Mouse (Mus musculus): ENCODE measurements around the gene Wars. TPM values are rescaled to one million over a fixed set of nuclear protein-coding genes. Genes with fewer than 3 reads are reported as not detected.

Wars gene
- polyA plus RNA-seq, 1 experiment from 2014 or later: 77.2 TPM

DNA sequence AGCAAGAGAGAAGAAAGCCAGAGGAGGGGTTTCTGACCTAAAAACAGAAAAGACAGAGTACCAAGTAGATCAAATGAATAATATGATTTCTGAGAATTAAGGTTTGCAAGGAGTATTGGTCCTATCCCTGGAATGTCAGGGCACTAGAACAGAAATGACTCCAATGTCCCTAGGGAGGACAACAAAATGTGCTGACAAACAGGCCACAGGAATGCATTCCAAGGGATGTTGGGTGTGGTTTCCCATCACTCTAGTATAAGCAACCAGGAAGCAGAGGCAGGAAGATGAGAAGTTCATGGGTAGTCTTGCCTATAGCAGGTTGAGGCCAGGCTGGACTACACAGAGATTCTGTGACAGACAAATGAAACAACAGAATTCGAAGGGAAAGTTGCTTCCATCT is 8.1 kb downstream of the Wars start:
- ATAC-seq (replicated peaks; ENCODE audit: insufficient number of reproducible peaks, low FRiP score, low TSS enrichment): no peak
- Histone ChIP-seq H3K27me3 (ENCODE audit: control insufficient read depth, insufficient read depth, low read length) (no peaks in the 10 kb centered on the region), H3K36me3 (ENCODE audit: control insufficient read depth, insufficient read depth, low read length) (peaks cover 18% of the 10 kb centered on the region; the same call in 1 of the 2 replicates), H3K9ac (ENCODE audit: low read depth, low read length) (no peak overlapping the region), H3K9me3 (replicated peaks; ENCODE audit: control insufficient read depth, low read length) (no peaks in the 10 kb centered on the region), H3K4me2 (no peak overlapping the region), H3K4me1 (ENCODE audit: control insufficient read depth, insufficient read depth, low read length) (no peaks in the 10 kb centered on the region), H3K27ac (ENCODE audit: low read depth, low read length) (no peak overlapping the region), H3K4me3 (ENCODE audit: low read depth, low read length) (no peak overlapping the region)
- 89% methylated on average over 1 of the region's 1 CpGs for WGBS (ENCODE audit: insufficient replicate concordance)

GRCm38 (mm10) chr12:108882776-108883175 is 11.2 kb downstream of the Wars start:
- no peaks in the 10 kb centered on the region for H3K9me3 ChIP-seq (replicated peaks; ENCODE audit: control insufficient read depth, low read length)
- no peak overlapping the region for H3K9ac ChIP-seq (ENCODE audit: low read depth, low read length)
- H3K4me3 ChIP-seq (ENCODE audit: low read depth, low read length): no peak overlapping the region
- H3K36me3 ChIP-seq (ENCODE audit: control insufficient read depth, insufficient read depth, low read length): peaks cover 22% of the 10 kb centered on the region
- H3K27me3 ChIP-seq (ENCODE audit: control insufficient read depth, insufficient read depth, low read length): no peaks in the 10 kb centered on the region
- WGBS (ENCODE audit: insufficient replicate concordance): 83% methylated on average over 8 of the region's 8 CpGs
- H3K4me2 ChIP-seq: no peak overlapping the region
- no peaks in the 10 kb centered on the region for H3K4me1 ChIP-seq (ENCODE audit: control insufficient read depth, insufficient read depth, low read length)
- no peak for ATAC-seq (replicated peaks; ENCODE audit: insufficient number of reproducible peaks, low FRiP score, low TSS enrichment)
- no peak overlapping the region for H3K27ac ChIP-seq (ENCODE audit: low read depth, low read length)

DNA sequence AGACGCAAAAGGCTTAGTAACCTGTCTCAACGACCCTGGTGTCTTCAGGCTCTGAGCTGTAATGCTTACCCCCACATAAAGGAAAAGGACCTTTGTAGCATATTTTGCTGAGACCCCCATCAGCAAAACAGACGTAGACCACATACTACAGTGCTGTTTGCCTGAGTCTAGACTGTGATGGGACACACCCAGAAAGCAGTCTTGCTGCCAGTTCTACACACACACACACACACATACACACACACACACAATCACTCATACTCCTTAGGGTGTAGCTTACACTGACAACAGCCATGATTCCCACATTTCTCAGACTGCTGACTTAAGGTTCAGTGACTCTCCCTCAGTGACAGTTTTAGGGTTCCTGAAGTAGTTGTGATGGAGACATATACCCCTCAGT is 12.8 kb downstream of the Wars start:
- Histone ChIP-seq H3K4me3 (ENCODE audit: low read depth, low read length) (no peak overlapping the region), H3K9me3 (replicated peaks; ENCODE audit: control insufficient read depth, low read length) (no peaks in the 10 kb centered on the region), H3K27ac (ENCODE audit: low read depth, low read length) (no peak overlapping the region), H3K27me3 (ENCODE audit: control insufficient read depth, insufficient read depth, low read length) (no peaks in the 10 kb centered on the region), H3K9ac (ENCODE audit: low read depth, low read length) (no peak overlapping the region), H3K36me3 (ENCODE audit: control insufficient read depth, insufficient read depth, low read length) (peaks cover 15% of the 10 kb centered on the region), H3K4me2 (no peak overlapping the region), H3K4me1 (ENCODE audit: control insufficient read depth, insufficient read depth, low read length) (no peaks in the 10 kb centered on the region)
- no peak for ATAC-seq (replicated peaks; ENCODE audit: insufficient number of reproducible peaks, low FRiP score, low TSS enrichment)
- WGBS (ENCODE audit: insufficient replicate concordance): 87% methylated on average over 3 of the region's 3 CpGs

GRCm38 (mm10) chr12:108880606-108881005 is 13.4 kb downstream of the Wars start:
- H3K9me3 ChIP-seq (replicated peaks; ENCODE audit: control insufficient read depth, low read length): no peaks in the 10 kb centered on the region
- no peak overlapping the region for H3K27ac ChIP-seq (ENCODE audit: low read depth, low read length)
- no peaks in the 10 kb centered on the region for H3K4me1 ChIP-seq (ENCODE audit: control insufficient read depth, insufficient read depth, low read length)
- H3K4me3 ChIP-seq (ENCODE audit: low read depth, low read length): no peak overlapping the region
- no peak overlapping the region for H3K9ac ChIP-seq (ENCODE audit: low read depth, low read length)
- ATAC-seq (replicated peaks; ENCODE audit: insufficient number of reproducible peaks, low FRiP score, low TSS enrichment): no peak
- H3K27me3 ChIP-seq (ENCODE audit: control insufficient read depth, insufficient read depth, low read length): no peaks in the 10 kb centered on the region
- WGBS (ENCODE audit: insufficient replicate concordance): 88% methylated on average over 5 of the region's 5 CpGs
- no peak overlapping the region for H3K4me2 ChIP-seq
- H3K36me3 ChIP-seq (ENCODE audit: control insufficient read depth, insufficient read depth, low read length): peaks cover 14% of the 10 kb centered on the region

DNA sequence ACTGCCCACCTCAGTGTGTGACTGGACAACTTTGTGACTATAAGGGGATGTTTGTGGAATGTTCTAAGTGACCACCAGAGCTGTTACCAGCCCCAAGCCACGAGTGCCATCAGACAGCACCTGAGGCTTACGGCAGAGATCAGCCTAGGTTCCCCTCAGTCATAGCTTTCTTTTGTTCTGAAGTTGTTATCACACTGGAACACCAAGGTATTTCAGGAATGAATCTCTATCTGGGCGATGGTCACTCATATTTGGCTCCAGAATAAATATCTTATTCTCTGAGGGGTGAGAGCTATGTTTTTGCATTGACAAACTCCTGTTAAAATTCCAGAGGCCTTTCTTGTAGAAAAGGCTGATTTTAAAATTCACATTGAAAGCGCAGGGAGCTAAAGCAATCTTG is 14.8 kb downstream of the Wars start:
- H3K4me1 ChIP-seq (ENCODE audit: control insufficient read depth, insufficient read depth, low read length): no peaks in the 10 kb centered on the region
- ATAC-seq (replicated peaks; ENCODE audit: insufficient number of reproducible peaks, low FRiP score, low TSS enrichment): no peak
- H3K4me2 ChIP-seq: no peak overlapping the region
- H3K27ac ChIP-seq (ENCODE audit: low read depth, low read length): no peak overlapping the region
- H3K9ac ChIP-seq (ENCODE audit: low read depth, low read length): no peak overlapping the region
- no peak overlapping the region for H3K4me3 ChIP-seq (ENCODE audit: low read depth, low read length)
- no peaks in the 10 kb centered on the region for H3K27me3 ChIP-seq (ENCODE audit: control insufficient read depth, insufficient read depth, low read length)
- H3K36me3 ChIP-seq (ENCODE audit: control insufficient read depth, insufficient read depth, low read length): peaks cover 17% of the 10 kb centered on the region
- WGBS (ENCODE audit: insufficient replicate concordance): 85% methylated on average over 4 of the region's 4 CpGs
- H3K9me3 ChIP-seq (replicated peaks; ENCODE audit: control insufficient read depth, low read length): no peaks in the 10 kb centered on the region

GRCm38 (mm10) chr12:108873122-108873521 is 20.9 kb downstream of the Wars start:
- no peak for ATAC-seq (replicated peaks; ENCODE audit: insufficient number of reproducible peaks, low FRiP score, low TSS enrichment)
- H3K27ac ChIP-seq (ENCODE audit: low read depth, low read length): no peak overlapping the region
- H3K36me3 ChIP-seq (ENCODE audit: control insufficient read depth, insufficient read depth, low read length): peaks cover 31% of the 10 kb centered on the region

DNA sequence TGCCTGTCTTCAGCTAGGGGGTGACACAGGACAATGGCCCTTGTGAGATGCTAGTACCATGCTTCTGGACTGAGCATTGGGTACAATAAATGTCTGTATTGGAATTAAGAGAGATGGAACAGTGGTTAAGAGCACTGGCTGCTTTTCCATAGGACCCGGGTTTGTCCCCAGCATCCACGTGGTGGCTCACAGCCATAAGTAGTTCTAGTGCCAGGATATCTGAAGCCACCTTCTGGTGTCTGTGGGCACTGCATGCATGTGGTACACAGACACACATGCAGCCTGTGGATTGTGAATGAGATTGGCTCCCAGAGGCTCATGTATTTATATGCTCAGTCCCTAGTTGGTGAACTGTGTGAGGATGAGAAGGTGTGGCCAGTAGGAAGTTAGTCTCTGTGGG is 24.4 kb downstream of the Wars start:
- peaks cover 32% of the 10 kb centered on the region for H3K36me3 ChIP-seq (ENCODE audit: control insufficient read depth, insufficient read depth, low read length)
- WGBS (ENCODE audit: insufficient replicate concordance): 85% methylated on average over 2 of the region's 2 CpGs

More at GRCm38 (mm10) chr12:108873122-108873521, 20.9 kb downstream of the Wars start:
- Histone ChIP-seq H3K4me3 (ENCODE audit: low read depth, low read length) (no peak overlapping the region), H3K4me1 (ENCODE audit: control insufficient read depth, insufficient read depth, low read length) (no peaks in the 10 kb centered on the region), H3K9me3 (replicated peaks; ENCODE audit: control insufficient read depth, low read length) (no peaks in the 10 kb centered on the region), H3K9ac (ENCODE audit: low read depth, low read length) (no peak overlapping the region), H3K4me2 (no peak overlapping the region), H3K27me3 (ENCODE audit: control insufficient read depth, insufficient read depth, low read length) (no peaks in the 10 kb centered on the region)
- WGBS (ENCODE audit: insufficient replicate concordance): 81% methylated on average over 5 of the region's 5 CpGs

DNA sequence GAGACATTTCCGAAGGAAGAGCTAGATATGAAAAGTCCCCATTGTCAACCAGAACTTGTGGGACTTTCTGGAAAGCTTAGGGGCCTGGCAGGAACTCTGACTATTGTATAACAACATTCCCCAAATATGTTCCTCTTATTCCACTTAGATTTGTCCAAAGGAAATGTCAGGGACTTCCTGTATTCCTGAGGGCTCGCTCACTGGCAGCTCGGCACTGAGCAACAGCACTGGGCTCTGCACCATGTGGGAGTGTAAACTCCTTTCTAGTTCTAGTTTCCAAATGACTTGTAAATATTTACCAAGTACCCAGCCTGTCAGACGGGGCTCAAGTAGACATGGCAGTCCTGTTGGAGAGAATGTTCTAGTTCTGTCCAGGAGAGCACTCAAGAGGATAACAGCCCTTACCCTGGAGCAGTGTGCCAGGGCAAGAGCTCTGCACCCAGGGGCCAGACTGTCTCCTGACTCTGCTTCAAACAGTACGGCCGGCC is 28.9 kb downstream of the Wars start:
- no peak overlapping the region for H3K4me2 ChIP-seq
- no peaks in the 10 kb centered on the region for H3K4me1 ChIP-seq (ENCODE audit: control insufficient read depth, insufficient read depth, low read length)
- no peaks in the 10 kb centered on the region for H3K27me3 ChIP-seq (ENCODE audit: control insufficient read depth, insufficient read depth, low read length)
- WGBS (ENCODE audit: insufficient replicate concordance): 83% methylated on average over 6 of the region's 6 CpGs
- H3K9ac ChIP-seq (ENCODE audit: low read depth, low read length): no peak overlapping the region
- no peaks in the 10 kb centered on the region for H3K9me3 ChIP-seq (replicated peaks; ENCODE audit: control insufficient read depth, low read length)
- ATAC-seq (replicated peaks; ENCODE audit: insufficient number of reproducible peaks, low FRiP score, low TSS enrichment): no peak
- 0 out of 2 replicates have a peak overlapping the region, but pooled peaks have one; percentile 29 for H3K27ac ChIP-seq (ENCODE audit: low read depth, low read length)
- H3K4me3 ChIP-seq (ENCODE audit: low read depth, low read length): no peak overlapping the region
- H3K36me3 ChIP-seq (ENCODE audit: control insufficient read depth, insufficient read depth, low read length): peaks cover 42% of the 10 kb centered on the region

More for the DNA sequence above, 24.4 kb downstream of the Wars start:
- Histone ChIP-seq H3K4me1 (ENCODE audit: control insufficient read depth, insufficient read depth, low read length) (no peaks in the 10 kb centered on the region), H3K27me3 (ENCODE audit: control insufficient read depth, insufficient read depth, low read length) (no peaks in the 10 kb centered on the region), H3K9ac (ENCODE audit: low read depth, low read length) (no peak overlapping the region), H3K4me2 (no peak overlapping the region), H3K4me3 (ENCODE audit: low read depth, low read length) (no peak overlapping the region), H3K9me3 (replicated peaks; ENCODE audit: control insufficient read depth, low read length) (no peaks in the 10 kb centered on the region), H3K27ac (ENCODE audit: low read depth, low read length) (no peak overlapping the region)
- ATAC-seq (replicated peaks; ENCODE audit: insufficient number of reproducible peaks, low FRiP score, low TSS enrichment): no peak

DNA sequence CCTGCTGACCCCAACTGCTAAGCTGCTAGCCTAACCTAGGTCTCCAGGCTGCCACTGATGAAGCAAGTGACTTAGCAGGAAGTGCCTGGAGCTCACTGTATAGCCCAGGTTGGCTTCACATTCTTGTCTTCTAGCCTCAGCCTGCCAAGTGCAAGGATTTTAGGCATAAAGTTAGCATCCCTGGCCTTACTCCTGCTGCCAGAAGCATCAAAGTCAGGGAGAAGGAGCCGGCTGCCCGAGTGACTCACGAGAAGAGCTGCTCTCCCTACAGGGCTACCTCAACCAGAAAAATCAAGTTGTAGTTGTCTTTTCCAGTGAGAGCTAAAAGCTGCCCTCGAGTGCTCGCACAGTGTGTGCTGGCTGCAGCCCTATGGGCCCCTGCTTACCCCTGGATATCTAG is 35.5 kb downstream of the Wars start:
- no peak overlapping the region for H3K4me3 ChIP-seq (ENCODE audit: low read depth, low read length)
- WGBS (ENCODE audit: insufficient replicate concordance): 84% methylated on average over 5 of the region's 5 CpGs
- no peak for ATAC-seq (replicated peaks; ENCODE audit: insufficient number of reproducible peaks, low FRiP score, low TSS enrichment)
- no peak overlapping the region for H3K9ac ChIP-seq (ENCODE audit: low read depth, low read length)
- H3K36me3 ChIP-seq (ENCODE audit: control insufficient read depth, insufficient read depth, low read length): peaks cover 14% of the 10 kb centered on the region
- H3K27me3 ChIP-seq (ENCODE audit: control insufficient read depth, insufficient read depth, low read length): no peaks in the 10 kb centered on the region
- no peaks in the 10 kb centered on the region for H3K4me1 ChIP-seq (ENCODE audit: control insufficient read depth, insufficient read depth, low read length)
- no peak overlapping the region for H3K27ac ChIP-seq (ENCODE audit: low read depth, low read length)
- no peaks in the 10 kb centered on the region for H3K9me3 ChIP-seq (replicated peaks; ENCODE audit: control insufficient read depth, low read length)
- no peak overlapping the region for H3K4me2 ChIP-seq
